Mouse (Mus musculus): ENCODE data around the gene Hcrtr1. TPM values are rescaled to one million over a fixed set of nuclear protein-coding genes. Genes with fewer than 3 reads are reported as not detected.

The Hcrtr1 gene
- polyA plus RNA-seq, 1 experiment from 2014 or later, result 0.32 TPM

GRCm38 (mm10) chr4:130164121-130164520 is 25.0 kb upstream of the Hcrtr1 start:
- H3K36me3 ChIP-seq (replicated peaks), result no peaks in the 10 kb centered on the region
- no peak overlapping the region for H3K4me3 ChIP-seq
- no peak for DNase-seq (ENCODE audit: extremely low spot score, low spot score)
- H3K27me3 ChIP-seq (ENCODE audit: poor library complexity, severe bottlenecking), result peaks cover 94% of the 10 kb centered on the region
- H3K4me1 ChIP-seq, result peaks cover 55% of the 10 kb centered on the region
- no peak overlapping the region for H3K27ac ChIP-seq
- H3K9me3 ChIP-seq, result no peaks in the 10 kb centered on the region
- WGBS, result 70% methylated on average over 6 of the region's 6 CpGs

GRCm38 (mm10) chr4:130163391-130163861 is 24.3 kb upstream of the Hcrtr1 start:
- Histone ChIP-seq H3K27ac (peak overlapping the region; percentile 48; the same call in 1 of the 2 replicates), H3K27me3 (ENCODE audit: poor library complexity, severe bottlenecking) (peaks cover 88% of the 10 kb centered on the region), H3K9me3 (no peaks in the 10 kb centered on the region), H3K4me3 (peak overlapping the region; percentile 29), H3K4me1 (peaks cover 48% of the 10 kb centered on the region), H3K36me3 (replicated peaks) (no peaks in the 10 kb centered on the region)
- WGBS, result 3% methylated on average over 20 of the region's 20 CpGs
- DNase-seq (ENCODE audit: extremely low spot score, low spot score), result peak; percentile 38

GRCm38 (mm10) chr4:130161349-130161748 is 22.2 kb upstream of the Hcrtr1 start:
- no peak overlapping the region for H3K4me3 ChIP-seq
- H3K27me3 ChIP-seq (ENCODE audit: poor library complexity, severe bottlenecking), result peaks cover 67% of the 10 kb centered on the region
- DNase-seq (ENCODE audit: extremely low spot score, low spot score), result no peak
- H3K27ac ChIP-seq, result no peak overlapping the region
- WGBS, result 16% methylated on average over 4 of the region's 4 CpGs
- H3K9me3 ChIP-seq, result no peaks in the 10 kb centered on the region
- H3K36me3 ChIP-seq (replicated peaks), result no peaks in the 10 kb centered on the region
- H3K4me1 ChIP-seq, result peaks cover 28% of the 10 kb centered on the region

DNA sequence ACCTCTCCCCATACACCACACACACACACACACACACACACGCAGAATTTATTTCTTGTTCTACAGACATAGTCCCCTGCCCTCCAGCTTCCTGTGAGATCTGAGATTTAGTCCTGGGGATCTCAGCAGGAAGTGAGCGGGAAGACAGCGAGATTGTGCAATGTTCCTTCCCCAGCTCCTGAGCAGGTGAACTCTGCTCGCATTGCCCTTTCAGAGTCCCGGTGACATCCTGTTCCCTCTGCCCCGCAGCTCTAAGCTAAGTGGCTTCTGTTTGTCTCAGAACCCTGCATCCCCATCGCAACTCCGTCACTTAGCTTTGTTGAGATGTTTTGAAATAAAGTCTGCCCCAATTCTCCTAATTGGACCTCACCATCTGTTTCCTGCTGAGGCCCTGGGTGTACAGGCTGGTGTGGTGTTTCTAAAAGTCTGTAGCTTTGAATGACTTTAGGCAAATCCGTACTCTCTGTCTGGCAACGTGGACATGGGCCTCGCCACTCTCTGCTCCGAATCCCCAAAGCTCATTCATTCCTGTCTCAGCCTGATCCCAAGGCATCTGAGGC is 17.7 kb upstream of the Hcrtr1 start:
- 79% methylated on average over 12 of the region's 12 CpGs for WGBS
- Histone ChIP-seq H3K4me3 (no peak overlapping the region), H3K36me3 (replicated peaks) (no peaks in the 10 kb centered on the region), H3K27ac (no peak overlapping the region), H3K27me3 (ENCODE audit: poor library complexity, severe bottlenecking) (peaks cover 44% of the 10 kb centered on the region), H3K4me1 (peaks cover 4% of the 10 kb centered on the region), H3K9me3 (no peaks in the 10 kb centered on the region)
- DNase-seq (ENCODE audit: extremely low spot score, low spot score), result no peak

- Histone ChIP-seq H3K9me3 (no peaks in the 10 kb centered on the region), H3K27me3 (ENCODE audit: poor library complexity, severe bottlenecking) (peaks cover 27% of the 10 kb centered on the region), H3K4me1 (no peaks in the 10 kb centered on the region), H3K27ac (no peak overlapping the region), H3K4me3 (no peak overlapping the region), H3K36me3 (replicated peaks) (no peaks in the 10 kb centered on the region)
- 87% methylated on average over 3 of the region's 3 CpGs for WGBS
- DNase-seq (ENCODE audit: extremely low spot score, low spot score), result no peak
Measured at GRCm38 (mm10) chr4:130154250-130154649, 15.1 kb upstream of the Hcrtr1 start.

- H3K36me3 ChIP-seq (replicated peaks), result no peaks in the 10 kb centered on the region
- H3K27me3 ChIP-seq (ENCODE audit: poor library complexity, severe bottlenecking), result peaks cover 30% of the 10 kb centered on the region
- no peak for DNase-seq (ENCODE audit: extremely low spot score, low spot score)
- WGBS, result 88% methylated on average over 10 of the region's 10 CpGs
- no peaks in the 10 kb centered on the region; the same call in 1 of the 2 replicates for H3K9me3 ChIP-seq
- H3K4me1 ChIP-seq, result no peaks in the 10 kb centered on the region
- H3K4me3 ChIP-seq, result no peak overlapping the region
- H3K27ac ChIP-seq, result no peak overlapping the region
Measured at GRCm38 (mm10) chr4:130148405-130148804, 9.2 kb upstream of the Hcrtr1 start.

- Histone ChIP-seq H3K4me3 (no peak overlapping the region), H3K4me1 (peaks cover 20% of the 10 kb centered on the region), H3K36me3 (replicated peaks) (no peaks in the 10 kb centered on the region), H3K27ac (no peak overlapping the region), H3K27me3 (ENCODE audit: poor library complexity, severe bottlenecking) (peaks cover 72% of the 10 kb centered on the region), H3K9me3 (no peaks in the 10 kb centered on the region; the same call in 1 of the 2 replicates)
- 74% methylated on average over 3 of the region's 3 CpGs for WGBS
- no peak for DNase-seq (ENCODE audit: extremely low spot score, low spot score)
Measured at GRCm38 (mm10) chr4:130141786-130142185, 2.6 kb upstream of the Hcrtr1 start.

- H3K4me3 ChIP-seq, result no peak overlapping the region
- no peaks in the 10 kb centered on the region for H3K36me3 ChIP-seq (replicated peaks)
- no peak for DNase-seq (ENCODE audit: extremely low spot score, low spot score)
- H3K9me3 ChIP-seq, result no peaks in the 10 kb centered on the region; the same call in 1 of the 2 replicates
- H3K4me1 ChIP-seq, result peaks cover 20% of the 10 kb centered on the region
- 73% methylated on average over 9 of the region's 9 CpGs for WGBS
- H3K27me3 ChIP-seq (ENCODE audit: poor library complexity, severe bottlenecking), result peaks cover 77% of the 10 kb centered on the region
- no peak overlapping the region for H3K27ac ChIP-seq
Measured at GRCm38 (mm10) chr4:130140992-130141402, 1.8 kb upstream of the Hcrtr1 start.

DNA sequence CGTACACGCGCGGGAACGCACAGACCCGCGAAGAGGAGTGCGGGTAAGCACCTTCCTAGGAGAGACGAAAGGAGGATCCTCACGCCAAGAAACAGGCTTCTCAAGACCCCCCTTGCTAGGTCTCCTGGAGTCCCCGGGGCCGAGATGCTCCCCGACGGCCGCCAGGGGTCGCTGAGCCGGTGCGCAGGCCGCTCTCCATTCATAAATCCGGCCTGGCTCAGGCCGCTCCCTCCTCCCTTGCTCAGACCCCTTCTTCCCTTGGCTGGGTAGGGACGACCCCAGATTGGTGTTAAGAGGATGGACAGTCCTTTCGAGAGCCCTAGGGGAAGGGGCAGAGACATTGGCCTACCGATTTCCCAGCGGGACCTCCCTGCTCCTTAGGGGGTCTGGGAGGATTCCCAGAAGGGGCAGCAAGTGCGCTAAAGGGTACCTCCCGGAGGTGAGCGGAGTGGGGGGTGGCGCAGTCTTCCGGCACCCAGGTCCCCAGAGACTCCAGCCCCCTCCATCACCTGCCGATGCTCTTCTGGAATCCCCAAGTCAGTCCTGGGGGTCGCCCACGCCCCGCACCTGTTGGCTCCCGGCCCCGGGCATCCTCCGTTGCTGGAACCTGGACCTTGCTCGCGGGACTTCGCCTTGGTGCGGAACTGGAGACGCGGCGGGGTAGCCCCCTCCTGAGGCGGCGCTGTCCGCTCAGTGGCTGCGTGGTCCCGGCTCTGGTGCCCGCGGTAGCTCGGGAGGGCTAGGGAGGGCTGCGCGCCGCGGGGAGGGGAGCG is 532 bp downstream of the Hcrtr1 start:
- no peaks in the 10 kb centered on the region for H3K9me3 ChIP-seq
- H3K27ac ChIP-seq, result peak overlapping the region; percentile 71
- H3K4me3 ChIP-seq, result peak overlapping the region; percentile 56
- WGBS, result under 1% methylated on average over 57 of the region's 57 CpGs
- DNase-seq (ENCODE audit: extremely low spot score, low spot score), result peak; percentile 84
- H3K27me3 ChIP-seq (ENCODE audit: poor library complexity, severe bottlenecking), result peaks cover 80% of the 10 kb centered on the region
- H3K36me3 ChIP-seq (replicated peaks), result no peaks in the 10 kb centered on the region
- H3K4me1 ChIP-seq, result peaks cover 39% of the 10 kb centered on the region

DNA sequence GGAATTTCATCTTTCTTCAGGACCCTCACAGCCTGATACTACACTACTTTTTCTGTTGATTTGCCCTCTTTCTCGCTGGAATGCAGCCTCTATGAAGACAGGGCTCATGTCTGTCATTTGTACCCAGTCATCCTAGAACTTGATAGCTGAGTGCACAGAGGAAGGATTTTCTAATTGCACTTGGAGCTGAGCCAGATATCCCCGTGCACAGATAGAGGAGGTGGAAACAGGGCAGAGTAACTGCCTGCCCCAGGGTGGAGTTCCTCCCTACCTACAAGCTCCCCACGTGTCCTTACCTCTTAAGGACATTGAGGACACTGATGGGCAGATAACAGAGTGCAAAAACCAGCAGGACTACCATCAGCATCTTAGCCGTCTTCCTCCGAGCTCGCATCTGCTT is 5.8 kb downstream of the Hcrtr1 start:
- Histone ChIP-seq H3K36me3 (replicated peaks) (no peaks in the 10 kb centered on the region), H3K27me3 (ENCODE audit: poor library complexity, severe bottlenecking) (peaks cover 32% of the 10 kb centered on the region), H3K4me3 (no peak overlapping the region), H3K27ac (no peak overlapping the region; the same call in 1 of the 2 replicates), H3K9me3 (no peaks in the 10 kb centered on the region), H3K4me1 (peaks cover 47% of the 10 kb centered on the region)
- DNase-seq (ENCODE audit: extremely low spot score, low spot score), result no peak
- 77% methylated on average over 6 of the region's 6 CpGs for WGBS

DNA sequence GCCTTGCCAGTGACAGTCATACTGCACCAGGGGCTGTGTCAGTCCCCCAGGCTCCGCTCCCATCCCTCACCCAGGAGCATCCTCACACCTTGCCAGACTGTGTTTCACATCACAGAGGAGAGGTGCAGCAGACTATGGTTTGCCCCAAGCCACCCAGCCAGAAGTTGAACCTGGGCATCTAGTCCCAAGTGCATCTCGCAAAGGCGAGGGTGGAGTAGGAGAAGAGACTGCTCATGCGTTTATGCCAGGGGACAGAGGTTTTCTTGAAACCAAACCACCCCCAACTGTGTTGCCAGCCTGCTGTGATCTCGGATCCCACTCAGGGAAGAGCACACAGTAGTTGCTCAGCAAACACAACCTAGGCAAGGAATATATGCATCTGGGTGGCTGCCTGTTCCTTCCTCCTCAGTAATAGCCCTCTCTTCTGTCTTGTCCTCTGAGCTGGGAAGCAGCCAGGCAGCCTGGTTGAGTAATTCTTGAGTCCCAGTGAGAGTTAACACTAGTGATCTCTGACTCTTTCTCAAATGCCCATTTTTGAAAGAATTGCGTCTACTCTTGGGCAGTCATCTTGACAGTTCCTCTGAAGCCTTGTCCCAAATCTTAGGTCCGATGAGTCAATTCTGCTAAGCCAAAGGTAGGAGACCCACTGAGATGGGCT is 7.6 kb downstream of the Hcrtr1 start:
- H3K36me3 ChIP-seq (replicated peaks), result peaks cover 17% of the 10 kb centered on the region
- peaks cover 13% of the 10 kb centered on the region for H3K27me3 ChIP-seq (ENCODE audit: poor library complexity, severe bottlenecking)
- H3K9me3 ChIP-seq, result no peaks in the 10 kb centered on the region
- WGBS, result 88% methylated on average over 7 of the region's 7 CpGs
- H3K4me3 ChIP-seq, result no peak overlapping the region
- no peak overlapping the region for H3K27ac ChIP-seq
- H3K4me1 ChIP-seq, result peaks cover 47% of the 10 kb centered on the region
- no peak for DNase-seq (ENCODE audit: extremely low spot score, low spot score)

GRCm38 (mm10) chr4:130130641-130131350 is 8.4 kb downstream of the Hcrtr1 start:
- WGBS, result 48% methylated on average over 13 of the region's 13 CpGs
- Histone ChIP-seq H3K9me3 (no peaks in the 10 kb centered on the region), H3K4me1 (peaks cover 54% of the 10 kb centered on the region)

More at GRCm38 (mm10) chr4:130130641-130131350, 8.4 kb downstream of the Hcrtr1 start:
- H3K36me3 ChIP-seq (replicated peaks), result peaks cover 25% of the 10 kb centered on the region
- no peak overlapping the region for H3K4me3 ChIP-seq
- peaks cover 8% of the 10 kb centered on the region; the same call in 1 of the 2 replicates for H3K27me3 ChIP-seq (ENCODE audit: poor library complexity, severe bottlenecking)
- no peak for DNase-seq (ENCODE audit: extremely low spot score, low spot score)
- no peak overlapping the region for H3K27ac ChIP-seq
